Mouse (Mus musculus): ENCODE measurements around the gene Ttll6.

DNA sequence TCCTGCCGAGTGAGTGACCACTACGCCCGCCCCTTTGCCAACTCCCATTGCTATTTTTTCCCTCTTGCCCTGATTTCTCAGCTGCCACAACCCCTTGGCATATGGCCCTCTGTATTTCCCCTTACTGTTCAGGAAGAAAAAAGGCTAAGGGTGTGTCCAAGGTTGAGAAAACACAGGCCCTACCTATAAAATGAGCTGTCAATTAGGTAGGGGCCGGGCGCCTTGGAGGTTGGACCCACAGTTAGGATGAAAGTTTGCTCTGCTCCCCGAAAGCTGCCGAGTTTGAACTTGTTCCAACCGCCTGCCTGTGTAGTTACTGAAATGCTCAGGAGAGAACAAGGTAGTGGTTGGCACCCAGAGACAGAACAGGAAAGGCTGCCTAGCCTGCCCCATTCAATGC is 2.3 kb downstream of the Ttll6 start:
- no peak for TF ChIP-seq CHD2 (IDR thresholded peaks at IDR 0.05; ENCODE audit: low read depth, low read length)
- TF ChIP-seq HCFC1 (IDR thresholded peaks at IDR 0.05; ENCODE audit: borderline replicate concordance, insufficient read depth, low read length): no peak
- TF ChIP-seq MAFK (IDR thresholded peaks at IDR 0.05; ENCODE audit: insufficient read depth, low read depth, low read length): no peak
- TF ChIP-seq ZC3H11A (IDR thresholded peaks at IDR 0.05; ENCODE audit: borderline replicate concordance, low read depth, low read length): no peak
- no peak for TF ChIP-seq ZNF384 (IDR thresholded peaks at IDR 0.05; ENCODE audit: low read depth, low read length)

All from ES-E14 (cell line).